Mouse (Mus musculus): ENCODE data around the gene Alpk3. TPM values are rescaled to one million over a fixed set of nuclear protein-coding genes. Genes with fewer than 3 reads are reported as not detected.
"Not testable (repeated sequence)": the region's sequence is repeated elsewhere in the genome, so short reads cannot be mapped to it uniquely, and the experiment has no call there.

Gene Alpk3
- polyA plus RNA-seq, 2 experiments from 2014 or later: 0.29 to 0.46 TPM

- no peak for ATAC-seq
Observed at GRCm38 (mm10) chr7:81133416-81133815, 76.0 kb downstream of the Alpk3 start.

- ATAC-seq: no peak
Observed at GRCm38 (mm10) chr7:81133941-81134340, 76.5 kb downstream of the Alpk3 start.

- ATAC-seq: no peak
Observed at GRCm38 (mm10) chr7:81134614-81135067, 77.2 kb downstream of the Alpk3 start.

- no peak for ATAC-seq
Observed at GRCm38 (mm10) chr7:81137292-81137691, 79.9 kb downstream of the Alpk3 start.

- ATAC-seq: no peak
Observed at GRCm38 (mm10) chr7:81139100-81139499, 81.7 kb downstream of the Alpk3 start.

GRCm38 (mm10) chr7:81139671-81140404, 82.4 kb downstream of the Alpk3 start:
- no peak for ATAC-seq

- no peak for ATAC-seq
Observed at GRCm38 (mm10) chr7:81141541-81141940, 84.1 kb downstream of the Alpk3 start.

- not testable (repeated sequence) for ATAC-seq
Observed at GRCm38 (mm10) chr7:81143056-81143455, 85.7 kb downstream of the Alpk3 start.

GRCm38 (mm10) chr7:81149759-81150158, 92.4 kb downstream of the Alpk3 start:
- ATAC-seq: no peak

- ATAC-seq: no peak
Observed at GRCm38 (mm10) chr7:81151216-81151615, 93.8 kb downstream of the Alpk3 start.

- ATAC-seq: no peak
Observed at GRCm38 (mm10) chr7:81152306-81152705, 94.9 kb downstream of the Alpk3 start.

- no peak for ATAC-seq
Observed at GRCm38 (mm10) chr7:81152826-81153225, 95.4 kb downstream of the Alpk3 start.

GRCm38 (mm10) chr7:81153327-81153726, 95.9 kb downstream of the Alpk3 start:
- no peak for ATAC-seq

GRCm38 (mm10) chr7:81154244-81154643, 96.8 kb downstream of the Alpk3 start:
- ATAC-seq: not testable (repeated sequence)

- ATAC-seq: peak; percentile 100
Observed at GRCm38 (mm10) chr7:81154960-81155359, 97.6 kb downstream of the Alpk3 start.

Other genes with a start within 250 kb of the Alpk3 start
- 100 to 1,000 TPM; 187 to 284 TPM for gene Iqgap1, start 231.6 kb upstream of the Alpk3 start, polyA plus RNA-seq (2017; shearing (Covaris generic))
- 1 to 10 TPM; 3.8 to 4.2 TPM for gene Zscan2, start 196.7 kb upstream of the Alpk3 start, polyA plus RNA-seq (2017; shearing (Covaris generic))
- 10 to 100 TPM; 20.6 to 33.8 TPM for gene Wdr73, start 156.3 kb upstream of the Alpk3 start, polyA plus RNA-seq (2017; shearing (Covaris generic))
- gene Nmb, start 152.5 kb upstream of the Alpk3 start, polyA plus RNA-seq (2017; shearing (Covaris generic)): 10 to 100 TPM; 79.7 to 81.7 TPM
- gene Sec11a, start 109.8 kb upstream of the Alpk3 start, polyA plus RNA-seq (2017; shearing (Covaris generic)): 100 to 1,000 TPM; 260 to 342 TPM
- gene Zfp592, start 63.9 kb upstream of the Alpk3 start, polyA plus RNA-seq (2017; shearing (Covaris generic)): 10 to 100 TPM; 18.8 to 19.9 TPM
- not detected for gene Slc28a1, start 57.2 kb downstream of the Alpk3 start, polyA plus RNA-seq (2017; shearing (Covaris generic))
- gene Pde8a, start 156.0 kb downstream of the Alpk3 start, polyA plus RNA-seq (2017; shearing (Covaris generic)): 1 to 10 TPM; 1.9 to 2.4 TPM

Measured in CD4-positive, CD25-positive, alpha-beta regulatory T cell, adult 4 months (primary cell).